Mouse (Mus musculus) layer of hippocampus, adult 18-20 months (tissue): ENCODE data around the gene Ctsd. TPM values are rescaled to one million over a fixed set of nuclear protein-coding genes. Genes with fewer than 3 reads are reported as not detected.
A peak's percentile ranks its signal among the peaks of the same experiment; 100 is the strongest.
"Not testable (repeated sequence)": the region's sequence is repeated elsewhere in the genome, so short reads cannot be mapped to it uniquely, and the experiment has no call there.

Source experiments
- DNase-seq, 2 experiments: peaks; one replicate each; pipeline ENCODE4 v3.0.0; 2022; ENCODE audit warnings: low spot score in 2 of 2
- long read RNA-seq: library from polyadenylated mRNA; stranded (forward); transcript quantifications from one replicate; pipeline ENCODE4 v2.0.0, GENCODE M21; 2021
- total RNA-seq, 2 experiments: library from RNA; stranded (reverse); gene quantifications; 2 replicates each; pipeline ENCODE4 v1.2.3; 2021

The Ctsd gene
- 100 to 1,000 TPM; 303 to 349 TPM for total RNA-seq
- long read RNA-seq, transcript Ctsd-202 (9 exons, 2,127 nt), result major isoform, 566 of 615 reads
- long read RNA-seq, partial matches to known transcripts, result 32 of 615 reads
- long read RNA-seq, other reads (novel, unspliced or antisense), result 17 of 615 reads

GRCm38 (mm10) chr7:142387419-142388148 is at the start of gene Ctsd:
TSS of gene Ctsd (minus strand) at chr7:142388038.
- peak; percentile 96 to 97 for DNase-seq

- no peak for DNase-seq
Observed at GRCm38 (mm10) chr7:142437324-142437723, 49.5 kb upstream of the Ctsd start.

GRCm38 (mm10) chr7:142435524-142435923 is 47.7 kb upstream of the Ctsd start:
- peak; percentile 40 to 85 for DNase-seq

- no peak for DNase-seq
Observed at GRCm38 (mm10) chr7:142434137-142434865, 46.5 kb upstream of the Ctsd start, which contains the start of gene Syt8. TSS of gene Syt8 (plus strand) at chr7:142434850.

GRCm38 (mm10) chr7:142433623-142434022 is 45.8 kb upstream of the Ctsd start:
- DNase-seq, result no peak

GRCm38 (mm10) chr7:142431106-142431505 is 43.3 kb upstream of the Ctsd start:
- DNase-seq, result no peak

GRCm38 (mm10) chr7:142430160-142430678 is 42.4 kb upstream of the Ctsd start:
- DNase-seq, result peak; percentile 18 to 38

- DNase-seq, result no peak
Observed at GRCm38 (mm10) chr7:142428213-142428612, 40.4 kb upstream of the Ctsd start.

GRCm38 (mm10) chr7:142425641-142426213 is 37.9 kb upstream of the Ctsd start:
- DNase-seq, result no peak

GRCm38 (mm10) chr7:142421826-142422225 is 34.0 kb upstream of the Ctsd start:
- no peak for DNase-seq

GRCm38 (mm10) chr7:142419887-142420286 is 32.0 kb upstream of the Ctsd start:
- DNase-seq, result no peak

- no peak for DNase-seq
Observed at GRCm38 (mm10) chr7:142418679-142419078, 30.8 kb upstream of the Ctsd start.

GRCm38 (mm10) chr7:142418027-142418426 is 30.2 kb upstream of the Ctsd start:
- no peak for DNase-seq

GRCm38 (mm10) chr7:142416225-142416624 is 28.4 kb upstream of the Ctsd start:
- no peak for DNase-seq

- no peak for DNase-seq
Observed at GRCm38 (mm10) chr7:142415314-142415713, 27.5 kb upstream of the Ctsd start.

- no peak for DNase-seq
Observed at GRCm38 (mm10) chr7:142413285-142413684, 25.4 kb upstream of the Ctsd start.

GRCm38 (mm10) chr7:142409603-142410002 is 21.8 kb upstream of the Ctsd start:
- no peak for DNase-seq

- no peak for DNase-seq
Observed at GRCm38 (mm10) chr7:142408686-142409085, 20.8 kb upstream of the Ctsd start.

GRCm38 (mm10) chr7:142407935-142408334 is 20.1 kb upstream of the Ctsd start:
- DNase-seq, result no peak

- DNase-seq, result not testable (repeated sequence)
Observed at GRCm38 (mm10) chr7:142405134-142405533, 17.3 kb upstream of the Ctsd start.

- DNase-seq, result no peak
Observed at GRCm38 (mm10) chr7:142403591-142403990, 15.8 kb upstream of the Ctsd start.

- DNase-seq, result no peak
Observed at GRCm38 (mm10) chr7:142400750-142401142, 12.9 kb upstream of the Ctsd start.
